Mouse (Mus musculus) neural tube, embryonic 10.5 days (tissue): ENCODE measurements around the gene H2-Q10.
"Not testable (repeated sequence)": the region's sequence is repeated elsewhere in the genome, so short reads cannot be mapped to it uniquely, and the experiment has no call there.

Source experiments
- DNase-seq: peaks from one replicate; pipeline ENCODE4 v3.0.0-alpha.2; 2017; ENCODE audit warnings: low spot score; ENCODE audit errors: extremely low spot score

The H2-Q10 gene

DNA sequence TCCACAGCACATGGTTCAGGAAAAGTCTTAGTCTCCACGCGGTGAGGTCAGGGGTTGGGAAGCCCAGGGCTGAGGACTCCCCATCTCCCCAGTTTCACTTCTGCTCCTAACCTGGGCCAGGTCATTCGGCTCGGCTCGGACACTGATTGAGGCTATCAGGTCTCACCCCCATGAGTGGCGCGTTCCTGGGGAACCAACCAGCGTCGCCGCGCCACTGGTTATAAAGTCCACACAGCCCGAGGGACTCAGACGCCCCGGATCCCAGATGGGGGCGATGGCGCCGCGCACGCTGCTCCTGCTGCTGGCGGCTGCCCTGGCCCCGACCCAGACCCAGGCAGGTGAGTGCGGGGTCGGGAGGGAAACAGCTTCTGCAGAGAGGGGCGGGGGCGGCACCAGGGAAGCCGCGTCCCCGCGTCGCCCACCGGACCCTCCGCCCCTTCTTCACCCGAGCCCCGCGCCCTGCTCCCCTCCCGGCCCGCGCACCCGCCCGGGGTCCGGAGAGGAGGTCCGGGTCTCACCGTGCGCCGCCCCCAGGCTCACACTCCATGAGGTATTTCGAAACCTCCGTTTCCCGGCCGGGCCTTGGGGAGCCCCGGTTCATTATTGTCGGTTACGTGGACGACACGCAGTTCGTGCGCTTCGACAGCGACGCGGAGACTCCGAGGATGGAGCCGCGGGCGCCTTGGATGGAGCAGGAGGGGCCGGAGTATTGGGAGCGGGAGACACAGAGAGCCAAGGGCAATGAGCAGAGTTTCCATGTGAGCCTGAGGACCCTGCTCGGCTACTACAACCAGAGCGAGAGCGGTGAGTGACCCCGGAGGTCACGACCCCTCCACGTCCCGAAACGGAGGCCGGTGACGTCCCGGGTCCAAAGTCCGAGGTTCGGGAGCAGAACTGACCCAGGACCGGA is at the start of gene H2-Q10:
H2-Q10 (plus strand) TSS at position 248 of the 910 bp plus-strand sequence.
- peak; percentile 48 for DNase-seq

DNA sequence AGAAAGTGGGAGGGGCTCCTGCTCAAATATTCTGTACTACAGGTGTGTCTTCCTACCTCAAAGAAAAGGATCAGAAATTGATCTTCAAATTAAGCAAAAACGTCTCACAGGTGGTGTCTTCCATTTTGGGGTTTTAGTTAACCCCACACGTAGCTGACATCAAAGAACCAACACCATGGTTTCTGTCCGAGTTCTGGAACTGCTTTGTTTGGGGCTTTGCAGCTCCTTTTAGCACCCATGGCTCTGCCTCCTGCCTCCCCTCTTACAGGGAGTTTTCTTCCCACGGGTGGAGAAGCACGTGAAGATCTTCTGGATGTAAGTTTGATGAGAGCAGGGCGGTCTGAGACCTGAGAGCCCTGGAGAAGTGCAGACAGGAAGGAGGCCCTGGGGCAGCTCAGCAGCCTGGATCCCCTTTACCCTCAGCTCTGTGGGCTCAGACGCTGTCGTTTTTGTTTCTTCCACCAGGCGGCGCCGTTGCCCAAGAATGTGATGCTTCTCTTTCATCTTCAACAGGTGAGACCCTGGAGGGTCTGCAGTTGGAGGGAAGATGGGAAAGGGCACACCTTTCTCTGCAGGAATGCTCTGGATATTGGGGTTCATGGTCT is 49.6 kb upstream of the H2-Q10 start:
- peak; percentile 68 for DNase-seq

DNA sequence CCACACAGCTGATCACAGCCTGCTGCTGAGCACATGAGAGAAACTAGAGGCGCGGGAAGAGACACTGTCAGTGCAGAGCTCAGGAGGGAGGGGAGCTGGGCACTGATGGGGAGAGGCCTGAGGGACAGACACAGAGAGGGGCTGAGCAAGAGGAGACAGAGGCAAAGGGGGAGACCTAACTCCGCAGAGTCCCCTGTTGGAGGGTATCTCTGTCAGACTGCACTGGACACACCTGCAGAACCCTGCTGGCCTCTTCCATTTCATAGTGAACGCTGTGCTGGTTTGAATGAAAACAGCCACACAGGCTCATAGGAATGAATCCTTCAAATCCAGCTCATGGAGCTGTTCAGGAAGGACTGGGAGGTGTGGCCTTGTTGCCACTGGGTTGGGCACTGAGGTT is 48.6 kb upstream of the H2-Q10 start:
- not testable (repeated sequence) for DNase-seq

DNA sequence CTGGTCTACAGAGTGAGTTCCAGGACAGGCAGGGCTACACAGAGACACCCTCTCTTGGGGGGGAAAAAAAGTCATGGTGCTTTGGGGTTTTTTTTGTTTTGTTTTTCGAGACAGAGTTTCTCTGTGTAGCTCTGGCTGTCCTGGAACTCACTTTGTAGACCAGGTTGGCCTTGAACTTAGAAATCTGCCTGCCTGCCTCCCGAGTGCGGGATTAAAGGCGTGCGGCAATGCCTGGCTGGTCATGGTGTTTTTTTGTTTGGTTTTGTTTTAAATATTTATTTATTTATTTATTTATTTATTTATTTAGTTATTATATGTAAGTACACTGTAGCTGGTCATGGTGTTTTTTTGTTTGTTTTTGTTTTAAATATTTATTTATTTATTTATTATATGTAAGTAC is 47.5 kb upstream of the H2-Q10 start:
- not testable (repeated sequence) for DNase-seq

DNA sequence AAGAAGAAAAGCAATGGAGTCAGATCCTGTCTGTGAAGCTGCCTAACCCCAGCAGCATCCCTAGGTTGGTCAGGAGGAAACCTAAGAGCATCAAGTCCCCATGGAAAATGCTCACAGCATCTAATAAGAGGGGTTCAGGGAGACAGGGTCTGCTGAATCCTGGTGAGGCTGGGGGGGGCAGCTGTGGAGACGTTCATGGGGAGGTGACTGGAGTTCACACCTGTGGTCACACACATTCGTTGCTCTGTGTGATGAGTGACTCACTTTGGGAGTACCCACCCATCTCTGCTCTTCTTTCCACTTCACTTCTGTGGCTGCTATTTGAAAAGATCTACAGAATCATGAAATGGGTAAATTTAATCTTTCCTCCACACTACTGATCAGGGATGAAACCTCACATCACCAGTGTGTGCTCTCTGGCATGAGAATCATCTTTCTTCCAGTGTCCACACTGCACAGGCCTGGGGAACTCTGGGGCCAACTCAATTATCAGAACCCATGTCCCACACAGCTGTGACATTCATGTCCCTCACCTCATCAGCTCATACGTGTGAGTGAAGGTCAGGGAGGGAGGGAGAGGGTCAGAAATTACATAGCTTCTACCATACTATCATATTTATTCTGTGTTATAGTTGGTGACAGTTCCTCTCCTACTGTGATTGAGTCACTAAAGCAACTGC is 46.6 kb upstream of the H2-Q10 start:
- DNase-seq = not testable (repeated sequence)

DNA sequence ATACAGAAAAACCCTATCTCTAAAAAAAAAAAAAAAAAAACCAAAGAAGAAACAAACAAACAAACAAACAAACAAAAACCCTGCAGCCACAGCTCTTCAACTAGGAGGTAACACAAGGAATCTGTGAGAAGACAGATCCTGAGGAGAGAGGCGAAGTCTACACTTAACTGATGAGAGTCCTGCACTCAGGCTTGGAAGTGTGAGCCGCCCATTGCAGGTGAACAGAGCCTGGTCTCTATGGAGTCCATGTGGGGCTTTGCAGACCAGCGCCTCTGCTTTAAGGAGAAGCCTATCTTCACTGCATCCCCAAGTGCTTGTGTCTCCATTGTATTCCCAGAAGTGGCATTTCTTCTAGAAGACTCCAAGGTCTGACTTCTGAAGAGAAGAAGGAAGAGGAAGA is 45.8 kb upstream of the H2-Q10 start:
- not testable (repeated sequence) for DNase-seq

DNA sequence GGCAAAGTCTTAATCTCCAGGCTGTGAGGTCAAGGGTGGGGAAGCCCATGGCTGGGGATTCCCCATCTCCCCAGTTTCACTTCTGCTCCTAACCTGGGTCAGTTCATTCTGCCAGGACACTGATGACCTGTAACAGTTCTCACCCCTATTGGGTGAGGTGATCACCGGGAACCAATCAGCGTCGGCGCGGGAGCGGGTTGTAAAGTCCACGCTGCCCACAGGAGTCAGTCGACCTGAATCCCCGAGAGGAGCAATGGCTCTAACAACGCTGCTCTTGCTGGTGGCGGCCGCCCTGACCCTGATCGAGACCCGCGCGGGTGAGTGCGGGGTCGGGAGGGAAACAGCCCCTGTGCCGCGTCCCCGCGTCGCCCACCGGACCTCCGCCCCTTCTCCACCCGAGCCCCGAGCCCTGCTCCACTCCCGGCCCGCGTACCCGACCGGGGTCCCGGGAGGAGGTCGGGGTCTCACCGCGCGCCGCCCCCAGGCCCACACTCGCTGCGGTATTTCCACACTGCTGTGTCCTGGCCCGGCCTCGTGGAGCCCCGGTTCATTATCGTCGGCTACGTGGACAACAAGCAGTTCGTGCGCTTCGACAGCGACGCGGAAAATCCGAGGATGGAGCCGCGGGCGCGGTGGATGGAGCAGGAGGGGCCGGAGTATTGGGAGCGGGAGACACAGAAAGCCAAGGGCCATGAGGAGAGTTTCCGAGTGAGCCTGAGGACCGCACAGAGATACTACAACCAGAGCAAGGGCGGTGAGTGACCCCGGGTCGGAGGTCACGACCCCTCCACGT is 45.1 kb upstream of the H2-Q10 start, which contains the start of gene H2-Q6:
H2-Q6 (plus strand) TSS at position 227 of the 793 bp plus-strand sequence.
- DNase-seq = peak; percentile 72

DNA sequence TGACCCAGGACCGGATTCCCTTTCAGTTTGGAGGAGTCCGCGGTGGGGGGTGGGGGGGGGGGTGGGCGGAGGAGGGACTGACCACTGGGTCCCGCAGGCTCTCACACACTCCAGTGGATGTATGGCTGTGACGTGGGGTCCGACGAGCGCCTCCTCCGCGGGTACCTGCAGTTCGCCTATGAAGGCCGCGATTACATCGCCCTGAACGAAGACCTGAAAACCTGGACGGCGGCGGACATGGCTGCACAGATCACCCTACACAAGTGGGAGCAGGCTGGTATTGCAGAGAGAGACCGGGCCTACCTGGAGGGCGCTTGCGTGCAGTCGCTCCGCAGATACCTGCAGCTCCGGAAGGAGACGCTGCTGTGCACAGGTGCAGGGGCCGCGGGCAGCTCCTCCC is 44.4 kb upstream of the H2-Q10 start:
- peak; percentile 42 for DNase-seq

DNA sequence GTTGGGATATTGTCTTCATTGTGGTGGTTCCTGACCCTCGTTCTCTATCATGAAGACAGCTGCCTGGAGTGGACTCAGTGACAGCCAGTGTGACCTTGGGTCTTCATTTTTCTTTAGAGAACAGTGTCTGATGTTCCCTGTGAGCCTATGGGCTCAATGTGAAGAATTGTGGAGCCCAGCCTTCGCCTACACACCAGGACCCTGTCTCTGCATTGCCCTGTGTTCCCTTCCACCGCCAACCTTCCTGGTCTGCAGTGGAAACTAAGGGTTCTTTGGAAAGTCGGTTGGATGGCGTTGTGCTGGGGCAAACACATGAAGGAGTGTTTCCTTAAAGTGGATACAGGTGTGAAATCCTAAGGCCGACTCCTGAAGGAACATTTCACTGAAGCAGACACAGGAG is 41.0 kb upstream of the H2-Q10 start:
- not testable (repeated sequence) for DNase-seq

DNA sequence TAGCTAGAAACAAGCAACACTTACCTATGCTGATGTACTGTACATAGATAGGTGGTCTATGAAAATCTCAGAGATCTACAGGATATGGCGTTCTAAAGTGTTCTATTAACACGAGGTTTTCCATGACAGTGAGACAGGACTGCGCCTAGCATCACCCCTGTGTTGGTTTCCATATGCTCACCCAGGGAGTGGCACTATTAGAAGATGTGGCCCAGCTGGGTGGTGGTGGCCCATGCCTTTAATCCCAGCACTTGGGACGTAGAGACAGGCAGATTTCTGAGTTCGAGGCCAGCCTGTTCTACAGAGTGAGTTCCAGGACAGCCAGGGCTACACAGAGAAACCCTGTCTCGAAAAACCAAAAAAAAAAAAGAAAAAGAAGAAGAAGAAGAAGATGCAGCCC is 39.2 kb upstream of the H2-Q10 start:
- DNase-seq = not testable (repeated sequence)

DNA sequence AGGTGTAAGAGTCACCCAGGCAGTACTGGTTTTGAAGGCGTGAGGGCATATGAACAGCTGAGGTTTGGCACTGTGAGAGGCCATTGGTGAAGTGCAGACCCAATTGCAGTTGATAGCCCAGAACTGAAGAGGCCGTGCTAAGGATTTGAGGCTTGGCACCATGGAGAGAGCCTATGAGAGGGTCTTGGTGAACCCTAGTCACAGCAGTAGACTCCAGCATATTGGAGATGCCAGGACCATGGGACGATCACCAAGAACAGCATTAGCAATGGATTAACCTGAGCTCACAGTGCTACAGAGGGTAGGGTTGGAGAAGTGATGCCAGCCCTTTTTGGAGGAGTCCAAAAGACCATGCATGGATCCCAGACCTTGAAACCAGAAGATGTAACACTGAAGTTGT is 37.7 kb upstream of the H2-Q10 start:
- not testable (repeated sequence) for DNase-seq

GRCm38 (mm10) chr17:35434836-35435235 is 35.1 kb upstream of the H2-Q10 start:
- peak; percentile 79 for DNase-seq

DNA sequence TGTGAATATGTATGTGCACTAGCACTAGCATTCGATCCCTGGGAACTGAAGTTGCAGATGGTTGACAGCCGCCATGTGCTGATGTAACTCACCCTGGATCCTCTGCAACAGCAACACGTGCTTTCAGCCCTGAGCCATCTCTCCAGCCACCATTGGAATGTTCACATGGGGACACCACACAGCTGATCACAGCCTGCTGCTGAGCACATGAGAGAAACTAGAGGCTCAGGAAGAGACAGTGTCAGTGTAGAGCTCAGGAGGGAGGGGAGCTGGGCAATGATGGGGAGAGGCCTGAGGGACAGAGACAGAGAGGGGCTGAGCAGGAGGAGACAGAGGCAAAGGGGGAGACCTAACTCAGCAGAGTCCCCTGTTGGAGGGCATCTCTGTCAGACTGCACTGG is 34.3 kb upstream of the H2-Q10 start:
- DNase-seq = not testable (repeated sequence)

DNA sequence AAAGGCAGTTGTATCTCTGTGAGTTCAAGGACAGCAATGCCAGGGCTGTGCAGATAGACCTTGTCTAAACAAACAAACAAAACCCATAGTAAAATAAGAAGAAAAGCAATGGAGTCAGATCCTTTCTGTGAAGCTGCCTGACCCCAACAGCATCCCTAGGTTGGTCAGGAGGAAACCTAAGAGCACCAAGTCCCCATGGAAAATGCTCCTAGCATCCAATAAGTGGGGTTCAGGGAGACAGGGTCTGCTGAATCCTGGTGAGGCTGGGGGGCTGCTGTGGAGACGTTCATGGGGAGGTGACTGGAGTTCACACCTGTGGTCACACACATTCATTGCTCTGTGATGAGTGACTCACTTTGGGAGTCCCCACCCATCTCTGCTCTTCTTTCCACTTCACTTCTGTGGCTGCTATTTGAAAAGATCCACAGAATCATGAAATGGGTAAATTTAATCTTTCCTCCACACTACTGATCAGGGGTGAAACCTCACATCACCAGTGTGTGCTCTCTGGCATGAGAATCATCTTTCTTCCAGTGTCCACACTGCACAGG is 32.4 kb upstream of the H2-Q10 start:
- DNase-seq = not testable (repeated sequence)

DNA sequence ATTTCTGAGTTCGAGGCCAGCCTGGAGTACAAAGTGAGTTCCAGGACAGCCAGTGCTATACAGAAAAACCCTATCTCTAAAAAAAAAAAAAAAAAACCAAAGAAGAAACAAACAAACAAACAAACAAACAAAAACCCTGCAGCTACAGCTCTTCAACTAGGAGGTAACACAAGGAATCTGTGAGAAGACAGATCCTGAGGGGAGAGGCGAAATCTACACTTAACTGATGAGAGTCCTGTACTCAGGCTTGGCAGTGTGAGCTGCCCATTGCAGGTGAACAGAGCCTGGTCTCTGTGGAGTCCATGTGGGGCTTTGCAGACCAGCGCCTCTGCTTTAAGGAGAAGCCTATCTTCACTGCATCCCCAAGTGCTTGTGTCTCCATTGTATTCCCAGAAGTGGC is 31.5 kb upstream of the H2-Q10 start:
- not testable (repeated sequence) for DNase-seq

- peak; percentile 71 for DNase-seq
These were observed 31.0 kb upstream of the H2-Q10 start, which contains the start of gene H2-Q7 for GRCm38 (mm10) chr17:35438885-35439284. H2-Q7 (plus strand) TSS chr17:35439155.

GRCm38 (mm10) chr17:35439295-35439747 is 30.6 kb upstream of the H2-Q10 start:
- DNase-seq = peak; percentile 70

GRCm38 (mm10) chr17:35439925-35440645 is 29.8 kb upstream of the H2-Q10 start:
- peak; percentile 21 for DNase-seq

DNA sequence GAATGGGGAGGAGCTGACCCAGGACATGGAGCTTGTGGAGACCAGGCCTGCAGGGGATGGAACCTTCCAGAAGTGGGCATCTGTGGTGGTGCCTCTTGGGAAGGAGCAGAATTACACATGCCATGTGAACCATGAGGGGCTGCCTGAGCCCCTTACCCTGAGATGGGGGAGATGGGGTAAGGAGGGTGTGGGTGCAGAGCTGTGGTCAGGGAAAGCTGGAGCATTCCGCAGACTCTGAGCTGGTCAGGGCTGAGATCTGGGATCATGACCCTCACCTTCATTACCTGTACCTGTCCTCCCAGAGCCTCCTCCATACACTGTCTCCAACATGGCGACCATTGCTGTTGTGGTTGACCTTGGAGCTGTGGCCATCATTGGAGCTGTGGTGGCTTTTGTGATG is 27.5 kb upstream of the H2-Q10 start:
- DNase-seq = not testable (repeated sequence)

DNA sequence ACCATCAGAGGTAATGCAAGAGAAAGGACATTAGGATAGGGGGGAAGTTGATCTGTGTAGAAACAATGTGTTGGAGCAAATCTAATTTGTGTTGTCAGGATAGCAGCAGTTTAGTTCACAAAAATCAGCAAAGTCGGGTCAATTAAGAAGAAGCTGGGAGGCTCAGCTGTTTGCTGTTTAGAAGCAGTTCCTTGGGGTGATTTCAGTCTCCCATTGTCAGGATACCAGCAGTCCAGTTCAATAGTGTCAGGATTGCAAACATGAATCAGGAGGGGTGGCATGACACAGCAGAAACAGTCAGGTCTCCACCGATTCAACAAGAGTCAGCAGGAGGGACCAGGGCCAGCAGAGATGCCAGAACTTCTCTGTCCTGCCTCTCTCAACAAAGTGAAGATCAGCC is 25.4 kb upstream of the H2-Q10 start:
- not testable (repeated sequence) for DNase-seq
